Comparison of ENCODE assay signal across 29 mouse cellular contexts in genomic region chr6:83011255-83011654, GRCm38 (mm10). TPM values are rescaled to one million over a fixed set of nuclear protein-coding genes. Genes with fewer than 3 reads are reported as not detected.
DNase-seq lines count a peak whose midpoint lies in the region; ATAC-seq lines count a peak whose summit lies in the region.
"Had no signal": no experiment of that assay in that cellular context is flagged by ENCODE, and none has a peak within 500 bp of the region (broad histone marks: within the 10 kb centered on the region; RNA-seq: fewer than 3 reads in every experiment).

No protein-coding gene starts in this region.

- peaks cover 77% of the 10 kb centered on the region for H3K4me1 ChIP-seq in liver, embryonic 13.5 days (replicated peaks)
- peaks cover 55% of the 10 kb centered on the region for H3K4me1 ChIP-seq in liver, embryonic 16.5 days (ENCODE audit: control insufficient read depth, low read depth, low read length)
- H3K4me1 ChIP-seq: embryonic facial prominence, embryonic 12.5 days; embryonic facial prominence, embryonic 15.5 days; hindbrain, embryonic 13.5 days had no signal

- no peak for ATAC-seq in liver, embryonic 13.5 days (ENCODE audit: low read depth)
- ATAC-seq in liver, embryonic 16.5 days (ENCODE audit: low read depth): no peak
- ATAC-seq: forebrain, embryonic 14.5 days; forebrain, postnatal 0 days; hindbrain, embryonic 16.5 days had no signal

- peak overlapping the region; percentile 3; the same call in 1 of the 2 replicates for H3K9ac ChIP-seq in liver, embryonic 13.5 days
- H3K9ac ChIP-seq in liver, embryonic 16.5 days (ENCODE audit: low read depth, low read length): no peak overlapping the region
- H3K9ac ChIP-seq: embryonic facial prominence, embryonic 12.5 days; embryonic facial prominence, embryonic 15.5 days; forebrain, postnatal 0 days; heart, embryonic 13.5 days; hindbrain, embryonic 13.5 days had no signal

- H3K4me3 ChIP-seq in liver, embryonic 13.5 days (replicated peaks): no peak overlapping the region
- no peak overlapping the region for H3K4me3 ChIP-seq in liver, embryonic 16.5 days (ENCODE audit: low read depth, low read length)
- H3K4me3 ChIP-seq: embryonic facial prominence, embryonic 12.5 days; embryonic facial prominence, embryonic 15.5 days; gastrocnemius, adult 2 months; heart, adult 2 months; heart, embryonic 10.5 days; heart, embryonic 13.5 days; hindbrain, embryonic 13.5 days had no signal

- intact Hi-C loops in heart, postnatal 25 days (cut with DNase I): no loop called here

- H3K9me3 ChIP-seq in liver, embryonic 13.5 days (replicated peaks): no peaks in the 10 kb centered on the region
- no peaks in the 10 kb centered on the region for H3K9me3 ChIP-seq in liver, embryonic 16.5 days (replicated peaks; ENCODE audit: control insufficient read depth, low read length)
- H3K9me3 ChIP-seq: embryonic facial prominence, embryonic 12.5 days; embryonic facial prominence, embryonic 15.5 days; heart, embryonic 10.5 days; heart, embryonic 13.5 days; hindbrain, embryonic 13.5 days had no signal

- peak overlapping the region; percentile 99 for H3K27ac ChIP-seq in liver, embryonic 13.5 days
- H3K27ac ChIP-seq in liver, embryonic 16.5 days (ENCODE audit: low read length): peak overlapping the region; percentile 49; the same call in 1 of the 2 replicates
- H3K27ac ChIP-seq: embryonic facial prominence, embryonic 12.5 days; embryonic facial prominence, embryonic 15.5 days; gastrocnemius, adult 2 months; heart, adult 2 months; heart, embryonic 10.5 days; heart, embryonic 13.5 days; hindbrain, embryonic 13.5 days had no signal

- H3K4me2 ChIP-seq in liver, embryonic 13.5 days: 0 out of 2 replicates have a peak overlapping the region, but pooled peaks have one; percentile 7
- no peak overlapping the region for H3K4me2 ChIP-seq in liver, embryonic 16.5 days (ENCODE audit: low read depth, low read length)
- H3K4me2 ChIP-seq: embryonic facial prominence, embryonic 12.5 days; embryonic facial prominence, embryonic 15.5 days; heart, embryonic 13.5 days; hindbrain, embryonic 13.5 days had no signal

- no peaks in the 10 kb centered on the region for H3K36me3 ChIP-seq in liver, embryonic 13.5 days
- H3K36me3 ChIP-seq in liver, embryonic 16.5 days (ENCODE audit: control insufficient read depth, insufficient read depth): no peaks in the 10 kb centered on the region
- H3K36me3 ChIP-seq: embryonic facial prominence, embryonic 12.5 days; embryonic facial prominence, embryonic 15.5 days; G1E; heart, embryonic 10.5 days; heart, embryonic 13.5 days; hindbrain, embryonic 13.5 days had no signal

- 79% methylated on average over 7 of the region's 7 CpGs for WGBS in liver, embryonic 13.5 days (ENCODE audit: insufficient replicate concordance)
- WGBS in liver, embryonic 16.5 days (ENCODE audit: insufficient replicate concordance): 67% methylated on average over 7 of the region's 7 CpGs

- peak; percentile 81 for DNase-seq in heart, adult 11 months
- DNase-seq in heart, postnatal 25 days (ENCODE audit: low spot score): no peak
- DNase-seq in spleen, postnatal 36 days (ENCODE audit: low spot score in 2 of 2): peak; percentile 40 to 46
- no peak for DNase-seq in spleen, postnatal 14 days (ENCODE audit: low spot score in 2 of 2)
- DNase-seq in liver, embryonic 13.5 days: no peak
- no peak for DNase-seq in thymus, postnatal 14 days
- DNase-seq in gastrocnemius, postnatal 25 days: no peak
- DNase-seq: adrenal gland, adult 2 months; adrenal gland, postnatal 14 days; cerebellum, adult 11 months; cerebellum, adult 2 months; cerebellum, adult 9-11 months; cerebellum, postnatal 25 days; forebrain, postnatal 0 days; gastrocnemius, adult 2 months; gastrocnemius, postnatal 14 days; heart, adult 2 months; heart, postnatal 14 days had no signal

- H3K27me3 ChIP-seq in liver, embryonic 13.5 days: no peaks in the 10 kb centered on the region
- no peaks in the 10 kb centered on the region for H3K27me3 ChIP-seq in liver, embryonic 16.5 days (ENCODE audit: control insufficient read depth, insufficient read depth, low read depth, low read length)
- H3K27me3 ChIP-seq: CH12.LX; embryonic facial prominence, embryonic 12.5 days; embryonic facial prominence, embryonic 15.5 days had no signal

RNA-seq across cellular contexts. Expression of gene Dok1, which starts 22.0 kb away (rescaled TPM):
- total RNA-seq in heart, postnatal 25 days (2021): 1 to 10 TPM; 2.9 to 3.2 TPM
- 20.1 and 20.2 TPM in 2 replicates for polyA plus RNA-seq in liver, embryonic 13.5 days (2015; fragmentation: Nextera tagmentation; extraction: Ambion mirVana)
- 15.7 and 16.1 TPM in 2 replicates for polyA plus RNA-seq in liver, embryonic 16.5 days (2015; fragmentation: Nextera tagmentation; extraction: Ambion mirVana)
- total RNA-seq in gastrocnemius, postnatal 25 days (2021): 1 to 10 TPM; 1.9 to 2.6 TPM

RNA-seq across cellular contexts. Expression of gene Loxl3, which starts 22.7 kb away (rescaled TPM):
- 1 to 10 TPM; 2.0 to 4.2 TPM for total RNA-seq in heart, postnatal 25 days (2021)
- 2.1 and 2.2 TPM in 2 replicates for polyA plus RNA-seq in liver, embryonic 13.5 days (2015; fragmentation: Nextera tagmentation; extraction: Ambion mirVana)
- polyA plus RNA-seq in liver, embryonic 16.5 days (2015; fragmentation: Nextera tagmentation; extraction: Ambion mirVana): 1.9 and 2.1 TPM in 2 replicates
- total RNA-seq in gastrocnemius, postnatal 25 days (2021): 1 to 10 TPM; 4.2 to 5.3 TPM

RNA-seq across cellular contexts. Expression of gene Aup1, which starts 43.1 kb away (rescaled TPM):
- 10 to 100 TPM; 65.5 to 73.0 TPM for total RNA-seq in heart, postnatal 25 days (2021)
- polyA plus RNA-seq in liver, embryonic 13.5 days (2015; fragmentation: Nextera tagmentation; extraction: Ambion mirVana): 186 and 197 TPM in 2 replicates
- 180 and 190 TPM in 2 replicates for polyA plus RNA-seq in liver, embryonic 16.5 days (2015; fragmentation: Nextera tagmentation; extraction: Ambion mirVana)
- 10 to 100 TPM; 71.8 to 82.5 TPM for total RNA-seq in gastrocnemius, postnatal 25 days (2021)

RNA-seq across cellular contexts. Expression of gene Htra2, which starts 43.8 kb away (rescaled TPM):
- total RNA-seq in heart, postnatal 25 days (2021): 10 to 100 TPM; 31.8 to 33.9 TPM
- polyA plus RNA-seq in liver, embryonic 13.5 days (2015; fragmentation: Nextera tagmentation; extraction: Ambion mirVana): 131 and 132 TPM in 2 replicates
- polyA plus RNA-seq in liver, embryonic 16.5 days (2015; fragmentation: Nextera tagmentation; extraction: Ambion mirVana): 72.0 and 72.4 TPM in 2 replicates
- total RNA-seq in gastrocnemius, postnatal 25 days (2021): 10 to 100 TPM; 16.5 to 18.4 TPM

RNA-seq across cellular contexts. Expression of gene Dqx1, which starts 46.4 kb away (rescaled TPM):
- total RNA-seq in heart, postnatal 25 days (2021): under 1 TPM; 0.36 to 0.52 TPM
- polyA plus RNA-seq in liver, embryonic 13.5 days (2015; fragmentation: Nextera tagmentation; extraction: Ambion mirVana): 5.3 and 5.6 TPM in 2 replicates
- polyA plus RNA-seq in liver, embryonic 16.5 days (2015; fragmentation: Nextera tagmentation; extraction: Ambion mirVana): 9.0 and 9.3 TPM in 2 replicates
- total RNA-seq in gastrocnemius, postnatal 25 days (2021): under 1 TPM; 0.26 to 0.51 TPM
- total RNA-seq: common myeloid progenitor, adult 5-6 weeks had no signal

Comparison
In these comparisons a context has a peak if more than half of its experiments do, and no peak if none do; other contexts are left out.
1. DNase-seq: peak in heart, adult 11 months (single experiment) and spleen, postnatal 36 days (2 of 2); none in heart, postnatal 25 days (single experiment), spleen, postnatal 14 days (0 of 2), liver, embryonic 13.5 days (single experiment), thymus, postnatal 14 days (single experiment) and gastrocnemius, postnatal 25 days (single experiment).